Mouse (Mus musculus) bone marrow macrophage, adult 2 months (primary cell): ENCODE data around the gene Loxl4.

Experiments used
- CTCF ChIP-seq: IDR thresholded peaks from 2 replicates; pipeline ENCODE4 v1.5.1; 2012; ENCODE audit warnings: low read depth, mild to moderate bottlenecking, low read length, moderate library complexity
- POLR2A ChIP-seq: IDR thresholded peaks from 2 replicates; pipeline ENCODE4 v1.6.1; 2012; ENCODE audit warnings: mild to moderate bottlenecking, low read depth, low read length, borderline replicate concordance

GRCm38 (mm10) chr19:42652425-42652824 lies 39.8 kb upstream of the Loxl4 start:
- TF ChIP-seq CTCF (no peak), POLR2A (no peak)
